Mouse (Mus musculus) lung, postnatal 0 days (tissue): ENCODE data around the gene Lrrc56.

ENCODE experiments used
- CTCF ChIP-seq: IDR thresholded peaks from 2 replicates; pipeline ENCODE4 v1.5.1; 2016; ENCODE audit warnings: antibody characterized with exemption, mild to moderate bottlenecking
- EP300 ChIP-seq: IDR thresholded peaks from 2 replicates; pipeline ENCODE4 v1.6.1; 2016; ENCODE audit warnings: antibody characterized with exemption, mild to moderate bottlenecking, control low read depth

DNA sequence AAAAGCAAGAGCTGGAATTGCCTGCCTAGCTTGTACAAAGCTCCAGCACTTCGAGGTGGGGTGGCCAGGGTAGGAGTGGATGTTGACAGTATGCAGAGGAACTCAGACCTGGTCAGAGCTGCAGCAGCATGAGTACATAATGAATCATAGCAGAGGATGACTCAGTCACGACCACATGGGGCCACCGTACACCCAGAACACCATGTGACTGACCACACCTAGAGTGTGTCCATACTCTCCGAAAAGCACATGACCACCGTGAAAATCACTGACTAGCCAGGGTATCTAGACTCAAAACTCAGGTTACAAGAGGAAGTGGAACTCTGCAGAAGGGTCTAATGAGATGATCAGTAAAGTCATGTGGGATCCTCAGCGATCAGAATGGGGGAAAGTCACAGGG is 29.1 kb upstream of the Lrrc56 start:
- TF ChIP-seq CTCF (no peak), EP300 (peak; percentile 78)
